Mouse (Mus musculus) lung, adult 2 months (tissue): Measurements from ENCODE around the gene Pcyt1a.

Source experiments
- CTCF ChIP-seq: fragments of 200-500 bp; IDR thresholded peaks from 2 replicates; pipeline ENCODE4 v1.5.1; 2011; ENCODE audit warnings: mild to moderate bottlenecking, low read length, control low read depth; ENCODE audit not compliant: insufficient read depth
- POLR2A ChIP-seq: fragments of 200-500 bp; IDR thresholded peaks from 2 replicates; pipeline ENCODE4 v1.6.1; 2011; ENCODE audit warnings: low read depth, mild to moderate bottlenecking, control low read depth, low read length, borderline replicate concordance; ENCODE audit errors: extremely low read depth

DNA sequence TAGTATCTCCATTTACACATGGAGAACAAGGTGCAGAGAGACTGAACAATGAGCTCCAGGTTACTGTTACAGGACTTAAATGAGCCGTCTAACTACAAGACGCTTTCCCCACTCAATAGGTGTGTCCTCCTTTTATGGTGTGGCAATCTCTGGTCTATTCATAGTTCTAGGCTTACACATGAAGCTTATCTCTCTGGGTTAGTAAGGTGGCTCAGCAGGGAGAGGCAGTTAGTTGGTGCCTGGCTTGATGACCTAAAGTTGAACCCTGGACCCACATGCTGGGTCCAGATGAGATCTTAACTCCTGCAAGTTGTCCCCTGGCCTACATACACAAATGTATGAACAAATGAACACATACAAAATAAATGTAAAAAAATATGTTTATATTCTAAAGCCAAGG lies 32.7 kb downstream of the Pcyt1a start:
- TF ChIP-seq POLR2A (no peak), CTCF (no peak)
